9 mouse cellular contexts compared by ENCODE assay signal in the genomic region with DNA sequence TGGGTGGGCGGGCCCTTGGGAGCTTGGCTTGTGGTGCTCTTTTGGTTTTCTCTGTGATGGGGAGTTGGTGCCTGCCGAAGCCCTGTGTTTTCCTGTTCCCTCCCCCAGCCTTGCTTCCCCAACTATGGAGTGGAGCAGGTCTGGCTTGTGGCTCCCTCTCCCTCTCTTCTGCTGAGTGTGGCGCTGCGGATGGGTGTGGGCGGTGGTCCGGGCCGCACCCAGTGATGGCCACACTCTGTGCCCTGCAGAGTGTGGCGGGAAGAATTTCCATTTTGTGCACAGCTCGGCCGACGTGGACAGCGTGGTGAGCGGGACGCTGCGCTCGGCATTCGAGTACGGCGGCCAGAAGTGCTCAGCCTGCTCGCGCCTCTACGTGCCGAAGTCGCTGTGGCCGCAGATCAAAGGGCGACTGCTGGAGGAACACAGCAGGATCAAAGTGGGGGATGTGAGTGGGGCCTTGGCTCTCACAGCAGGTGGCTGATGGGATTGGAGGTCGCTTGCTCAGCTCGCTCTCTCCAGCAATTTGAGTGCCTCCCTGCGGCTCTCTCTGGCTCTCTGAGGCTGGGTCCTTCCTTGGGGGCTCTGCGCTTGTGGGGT. TPM values are rescaled to one million over a fixed set of nuclear protein-coding genes. Genes with fewer than 3 reads are reported as not detected.
DNase-seq lines count a peak whose midpoint lies in the region; ATAC-seq and TF ChIP-seq lines count a peak whose summit lies in the region.
"Had no signal": no experiment of that assay in that cellular context is flagged by ENCODE, and none has a peak within 500 bp of the region (broad histone marks: within the 10 kb centered on the region; RNA-seq: fewer than 3 reads in every experiment).

No protein-coding gene starts in this region.

- peaks cover 16% of the 10 kb centered on the region; the same call in 1 of the 2 replicates for H3K4me1 ChIP-seq in liver, embryonic 11.5 days (replicated peaks; ENCODE audit: control insufficient read depth, insufficient read depth, low read length)
- peaks cover 9% of the 10 kb centered on the region; the same call in 1 of the 2 replicates for H3K4me1 ChIP-seq in liver, postnatal 0 days (ENCODE audit: insufficient read depth)
- H3K4me1 ChIP-seq in hindbrain, embryonic 15.5 days (replicated peaks) = peaks cover 29% of the 10 kb centered on the region
- H3K4me1 ChIP-seq in neural tube, embryonic 13.5 days (replicated peaks) = peaks cover 37% of the 10 kb centered on the region

- no peak overlapping the region for H3K9ac ChIP-seq in liver, embryonic 11.5 days (ENCODE audit: low read depth, low read length)
- H3K9ac ChIP-seq in liver, postnatal 0 days (replicated peaks) = no peak overlapping the region
- 0 out of 2 replicates have a peak overlapping the region, but pooled peaks have one; percentile 5 for H3K9ac ChIP-seq in hindbrain, embryonic 15.5 days
- H3K9ac ChIP-seq in neural tube, embryonic 13.5 days = peak overlapping the region; percentile 50

- no peaks in the 10 kb centered on the region for H3K9me3 ChIP-seq in liver, embryonic 11.5 days (ENCODE audit: control insufficient read depth, low read length)
- no peaks in the 10 kb centered on the region for H3K9me3 ChIP-seq in liver, postnatal 0 days (ENCODE audit: low read length)
- H3K9me3 ChIP-seq in hindbrain, embryonic 15.5 days = no peaks in the 10 kb centered on the region
- H3K9me3 ChIP-seq in neural tube, embryonic 13.5 days = no peaks in the 10 kb centered on the region

- no peak for DNase-seq in liver, embryonic 11.5 days (ENCODE audit: low spot score)
- DNase-seq in liver, postnatal 0 days = no peak
- DNase-seq in embryo, embryonic 11 days = peak; percentile 74
- DNase-seq in ovary, postnatal 10 days (ENCODE audit: low spot score) = no peak
- DNase-seq in left cerebral cortex, adult 8-10 months (ENCODE audit: low spot score in 2 of 2) = no peak
- no peak for DNase-seq in testis, postnatal 10 days (ENCODE audit: low spot score)

- TF ChIP-seq CTCF in liver, postnatal 0 days (IDR thresholded peaks at IDR 0.05; ENCODE audit: low read depth) = no peak

- H3K4me2 ChIP-seq in liver, embryonic 11.5 days = peak overlapping the region; percentile 45
- no peak overlapping the region for H3K4me2 ChIP-seq in liver, postnatal 0 days (ENCODE audit: low read depth, low read length)
- peak overlapping the region; percentile 40 for H3K4me2 ChIP-seq in hindbrain, embryonic 15.5 days
- peak overlapping the region; percentile 46 for H3K4me2 ChIP-seq in neural tube, embryonic 13.5 days

- 7% methylated on average over 30 of the region's 30 CpGs for WGBS in liver, embryonic 11.5 days
- WGBS in liver, postnatal 0 days (ENCODE audit: insufficient replicate concordance) = 22% methylated on average over 29 of the region's 30 CpGs
- 6% methylated on average over 29 of the region's 30 CpGs for WGBS in hindbrain, embryonic 15.5 days
- 3% methylated on average over 30 of the region's 30 CpGs for WGBS in neural tube, embryonic 13.5 days

- TF ChIP-seq EP300 in liver, postnatal 0 days (IDR thresholded peaks at IDR 0.05; ENCODE audit: low read depth) = no peak

- peaks cover 7% of the 10 kb centered on the region; the same call in 1 of the 2 replicates for H3K36me3 ChIP-seq in liver, embryonic 11.5 days (ENCODE audit: control insufficient read depth, insufficient read depth, low read length)
- peaks cover 29% of the 10 kb centered on the region for H3K36me3 ChIP-seq in liver, postnatal 0 days (replicated peaks; ENCODE audit: insufficient read depth, low read length)
- H3K36me3 ChIP-seq in hindbrain, embryonic 15.5 days = peaks cover 14% of the 10 kb centered on the region
- H3K36me3 ChIP-seq in neural tube, embryonic 13.5 days = peaks cover 37% of the 10 kb centered on the region

- ATAC-seq in liver, embryonic 11.5 days (replicated peaks; ENCODE audit: low FRiP score) = peak; percentile 10; the same call in 1 of the 2 replicates
- no peak for ATAC-seq in liver, postnatal 0 days
- ATAC-seq in hindbrain, embryonic 15.5 days (ENCODE audit: low FRiP score, low read depth) = 0 out of 2 replicates have a peak, but pooled peaks have one; percentile 17
- no peak for ATAC-seq in neural tube, embryonic 13.5 days (ENCODE audit: low read depth)

- H3K27me3 ChIP-seq in liver, embryonic 11.5 days (replicated peaks; ENCODE audit: control insufficient read depth, insufficient read depth, low read length) = peaks cover 23% of the 10 kb centered on the region
- H3K27me3 ChIP-seq in liver, postnatal 0 days (ENCODE audit: insufficient read depth, low read length) = no peaks in the 10 kb centered on the region
- peaks cover 16% of the 10 kb centered on the region for H3K27me3 ChIP-seq in hindbrain, embryonic 15.5 days
- peaks cover 30% of the 10 kb centered on the region for H3K27me3 ChIP-seq in neural tube, embryonic 13.5 days

- no peak overlapping the region for H3K27ac ChIP-seq in liver, embryonic 11.5 days (ENCODE audit: low read depth, low read length)
- H3K27ac ChIP-seq in liver, postnatal 0 days (ENCODE audit: low read depth) = no peak overlapping the region
- no peak overlapping the region for H3K27ac ChIP-seq in hindbrain, embryonic 15.5 days (replicated peaks)
- no peak overlapping the region for H3K27ac ChIP-seq in neural tube, embryonic 13.5 days (replicated peaks)

- H3K4me3 ChIP-seq in liver, embryonic 11.5 days (ENCODE audit: low read depth, low read length) = 0 out of 2 replicates have a peak overlapping the region, but pooled peaks have one; percentile 8
- no peak overlapping the region for H3K4me3 ChIP-seq in liver, postnatal 0 days (ENCODE audit: low read depth, low read length)
- H3K4me3 ChIP-seq in hindbrain, embryonic 15.5 days = peak overlapping the region; percentile 9; the same call in 1 of the 2 replicates
- H3K4me3 ChIP-seq in neural tube, embryonic 13.5 days = peak overlapping the region; percentile 20
- H3K4me3 ChIP-seq: megakaryocyte, embryonic 14.5 days had no signal

RNA-seq across cellular contexts. Expression of a gene that starts 11.4 kb away (rescaled TPM):
- polyA plus RNA-seq in liver, embryonic 11.5 days (2014; fragmentation: Nextera tagmentation; extraction: Ambion mirVana) = not detected in 2 replicates
- not detected in 2 replicates for polyA plus RNA-seq in liver, postnatal 0 days (2015; fragmentation: Nextera tagmentation; extraction: Ambion mirVana)
- polyA plus RNA-seq in hindbrain, embryonic 15.5 days (2015; fragmentation: Nextera tagmentation; extraction: Ambion mirVana) = not detected in 2 replicates
- polyA plus RNA-seq in neural tube, embryonic 13.5 days (2015; fragmentation: Nextera tagmentation; extraction: Ambion mirVana) = not detected in 2 replicates
- total RNA-seq in left cerebral cortex, adult 8-10 months (2022) = not detected

RNA-seq across cellular contexts. Expression of a gene that starts 19.3 kb away (rescaled TPM):
- 45.2 and 52.0 TPM in 2 replicates for polyA plus RNA-seq in liver, embryonic 11.5 days (2014; fragmentation: Nextera tagmentation; extraction: Ambion mirVana)
- polyA plus RNA-seq in liver, postnatal 0 days (2015; fragmentation: Nextera tagmentation; extraction: Ambion mirVana) = 81.2 and 86.3 TPM in 2 replicates
- polyA plus RNA-seq in hindbrain, embryonic 15.5 days (2015; fragmentation: Nextera tagmentation; extraction: Ambion mirVana) = 27.5 and 29.4 TPM in 2 replicates
- 23.6 and 24.5 TPM in 2 replicates for polyA plus RNA-seq in neural tube, embryonic 13.5 days (2015; fragmentation: Nextera tagmentation; extraction: Ambion mirVana)
- 10 to 100 TPM; 17.4 to 19.5 (median 19.0) TPM for total RNA-seq in left cerebral cortex, adult 8-10 months (2022)

RNA-seq across cellular contexts. Expression of a gene that starts 38.9 kb away (rescaled TPM):
- not detected in 2 replicates for polyA plus RNA-seq in liver, embryonic 11.5 days (2014; fragmentation: Nextera tagmentation; extraction: Ambion mirVana)
- 0.04 TPM in 1 of 2 replicates, not detected in the other for polyA plus RNA-seq in liver, postnatal 0 days (2015; fragmentation: Nextera tagmentation; extraction: Ambion mirVana)
- polyA plus RNA-seq in hindbrain, embryonic 15.5 days (2015; fragmentation: Nextera tagmentation; extraction: Ambion mirVana) = not detected in 2 replicates
- polyA plus RNA-seq in neural tube, embryonic 13.5 days (2015; fragmentation: Nextera tagmentation; extraction: Ambion mirVana) = not detected in 2 replicates
- not detected for total RNA-seq in left cerebral cortex, adult 8-10 months (2022)

Comparison
In these comparisons a context has a peak if more than half of its experiments do, and no peak if none do; other contexts are left out.
1. ATAC-seq: peak in liver, embryonic 11.5 days (single experiment) and hindbrain, embryonic 15.5 days (single experiment); none in liver, postnatal 0 days (single experiment) and neural tube, embryonic 13.5 days (single experiment).
2. H3K9ac ChIP-seq: peak in hindbrain, embryonic 15.5 days (single experiment) and neural tube, embryonic 13.5 days (single experiment); none in liver, embryonic 11.5 days (single experiment) and liver, postnatal 0 days (single experiment).